Mouse (Mus musculus) midbrain, embryonic 16.5 days (tissue): ENCODE measurements at regions not wholly inside any gene's neighbourhood (a gene's known extent, or its start where the extent isn't known, plus 50 kb on each side); places are given as distances from the start of the nearest gene placed in this dataset.

ENCODE experiments used
- ATAC-seq: fragments of 200-750 bp; cut with Nextera tagmentation; 2 replicates; pipeline ENCODE4 v1.8.0; 2017; ENCODE audit warnings: moderate TSS enrichment
- H3K27ac ChIP-seq: fragments of 300-500 bp; sonication (generic); 2 replicates; pipeline ENCODE4 v1.5.1; 2014; ENCODE audit warnings: mild to moderate bottlenecking, low read length, mixed read lengths
- H3K27me3 ChIP-seq: fragments of 300-500 bp; sonication (generic); 2 replicates; pipeline ENCODE4 v1.6.1; 2014; ENCODE audit warnings: low read depth, low read length, mixed read lengths; ENCODE audit not compliant: control insufficient read depth, insufficient read depth
- H3K36me3 ChIP-seq: fragments of 300-500 bp; sonication (generic); 2 replicates; pipeline ENCODE4 v1.6.1; 2014; ENCODE audit warnings: mild to moderate bottlenecking, low read length, moderate library complexity, mixed read lengths; ENCODE audit not compliant: control insufficient read depth, insufficient read depth
- H3K4me1 ChIP-seq: fragments of 300-500 bp; sonication (generic); 2 replicates; pipeline ENCODE4 v1.6.1; 2014; ENCODE audit warnings: mild to moderate bottlenecking, low read length, mixed read lengths; ENCODE audit not compliant: control insufficient read depth, insufficient read depth
- H3K4me2 ChIP-seq: fragments of 300-500 bp; sonication (generic); 2 replicates; pipeline ENCODE4 v1.6.1; 2014; ENCODE audit warnings: mild to moderate bottlenecking, low read length, mixed read lengths
- H3K4me3 ChIP-seq: fragments of 300-500 bp; sonication (generic); 2 replicates; pipeline ENCODE4 v1.5.1; 2014; ENCODE audit warnings: low read depth, mild to moderate bottlenecking, low read length, moderate library complexity, mixed read lengths
- H3K9ac ChIP-seq: fragments of 300-500 bp; sonication (generic); 2 replicates; pipeline ENCODE4 v1.6.1; 2014; ENCODE audit warnings: low read depth, low read length, mixed read lengths
- H3K9me3 ChIP-seq: fragments of 300-500 bp; sonication (generic); replicated peaks from 2 replicates; pipeline ENCODE4 v1.6.1; 2014; ENCODE audit warnings: mild to moderate bottlenecking, low read length, mixed read lengths; ENCODE audit not compliant: control insufficient read depth, poor library complexity, severe bottlenecking
- WGBS: fragments of 180-500 bp; shearing (Covaris S2); extraction: QIAGEN DNeasy Blood & Tissue Kit; methylation state at CpG from one replicate; pipeline ENCODE4 v1.1.7; 2014; 5-methylcytosine and 5-hydroxymethylcytosine counted together

DNA sequence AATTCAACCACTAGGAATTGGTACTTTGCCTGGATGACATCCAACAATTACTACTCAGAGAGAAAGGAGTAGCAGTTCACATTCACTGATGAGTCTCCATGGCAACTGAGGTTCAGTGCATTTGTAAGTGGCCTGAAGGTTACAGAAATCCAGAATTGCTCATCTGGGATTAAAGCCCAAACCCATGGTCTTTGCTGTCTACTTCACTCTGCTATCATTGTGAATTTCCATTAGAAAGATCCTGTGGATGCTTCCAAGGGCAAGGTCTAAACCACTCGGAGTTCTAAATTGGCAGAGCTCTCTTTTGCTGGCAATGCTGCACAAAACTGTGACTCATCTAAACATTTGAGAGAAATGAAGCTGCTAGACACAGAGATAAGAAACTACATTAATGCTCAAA is 319.9 kb upstream of the Tbl1x start:
- Histone ChIP-seq H3K4me3 (no peak overlapping the region), H3K27me3 (no peaks in the 10 kb centered on the region), H3K36me3 (no peaks in the 10 kb centered on the region), H3K9ac (no peak overlapping the region), H3K9me3 (no peaks in the 10 kb centered on the region), H3K4me2 (no peak overlapping the region), H3K4me1 (no peaks in the 10 kb centered on the region), H3K27ac (no peak overlapping the region)
- ATAC-seq, result no peak
- WGBS, result 48% methylated on average over 1 of the region's 1 CpGs

DNA sequence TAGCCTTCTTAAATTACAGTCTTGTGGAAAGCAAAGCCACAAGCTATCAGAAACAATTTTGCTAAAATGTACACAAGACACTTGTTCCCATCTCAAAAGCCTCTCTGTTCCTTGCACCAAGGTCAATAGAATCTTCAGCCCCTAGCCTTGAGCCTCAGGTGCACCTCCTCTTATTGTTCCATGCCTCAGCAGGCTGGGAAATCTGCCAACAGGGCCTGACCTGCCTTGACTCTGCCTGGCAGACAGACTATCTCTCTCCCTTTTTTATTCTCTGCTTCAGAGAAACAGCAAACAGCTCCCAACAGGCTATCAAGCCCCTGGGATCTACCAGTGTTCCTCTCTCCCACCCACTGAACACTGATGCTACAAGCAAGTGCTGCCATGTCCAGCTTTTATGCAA is 302.1 kb upstream of the Tbl1x start:
- no peak overlapping the region for H3K9ac ChIP-seq
- no peaks in the 10 kb centered on the region for H3K27me3 ChIP-seq
- H3K9me3 ChIP-seq, result no peaks in the 10 kb centered on the region
- H3K27ac ChIP-seq, result no peak overlapping the region
- no peaks in the 10 kb centered on the region for H3K4me1 ChIP-seq
- no peak overlapping the region for H3K4me3 ChIP-seq
- H3K36me3 ChIP-seq, result no peaks in the 10 kb centered on the region
- H3K4me2 ChIP-seq, result no peak overlapping the region
- no peak for ATAC-seq

DNA sequence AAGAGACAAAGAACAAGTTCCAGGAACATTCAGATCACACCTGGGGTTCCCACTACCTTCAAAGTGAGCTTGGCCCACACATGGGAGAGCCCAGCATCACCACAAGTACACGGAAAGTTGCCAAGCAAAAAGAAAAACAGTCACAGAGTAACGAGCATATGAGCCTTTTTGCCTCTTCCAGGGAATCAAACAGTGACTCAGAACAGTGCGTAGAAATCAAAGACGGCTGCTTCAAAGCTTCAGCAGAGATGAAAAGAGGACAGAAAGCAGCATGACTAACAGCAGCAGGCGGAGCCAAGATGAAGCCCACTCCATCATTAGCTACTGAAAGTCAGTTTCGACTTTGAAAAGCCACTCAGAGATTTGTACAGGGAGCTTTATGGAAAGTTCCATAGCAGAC is 291.5 kb upstream of the Tbl1x start:
- H3K9me3 ChIP-seq, result no peaks in the 10 kb centered on the region
- no peak overlapping the region for H3K4me2 ChIP-seq
- no peaks in the 10 kb centered on the region for H3K36me3 ChIP-seq
- WGBS, result 43% methylated on average over 6 of the region's 6 CpGs
- ATAC-seq, result peak; percentile 77; the same call in 1 of the 2 replicates
- no peak overlapping the region for H3K27ac ChIP-seq
- no peak overlapping the region for H3K9ac ChIP-seq
- H3K4me1 ChIP-seq, result no peaks in the 10 kb centered on the region
- H3K27me3 ChIP-seq, result no peaks in the 10 kb centered on the region
- no peak overlapping the region for H3K4me3 ChIP-seq
